Mouse (Mus musculus): ENCODE data around the gene Ace3.

- TF ChIP-seq CTCF (IDR thresholded peaks at IDR 0.05; ENCODE audit: low read depth, low read length), result no peak
- no peak for TF ChIP-seq POLR2A (IDR thresholded peaks at IDR 0.05; ENCODE audit: extremely low read depth, insufficient read depth, low read length)
Measured at GRCm38 (mm10) chr11:105959355-105959754, 35.1 kb upstream of the Ace3 start.

Measured in liver, adult 2 months (tissue).